Mouse (Mus musculus): ENCODE measurements around the gene Mrpl41. TPM values are rescaled to one million over a fixed set of nuclear protein-coding genes. Genes with fewer than 3 reads are reported as not detected.

The Mrpl41 gene
- polyA plus RNA-seq, 2 experiments: 48.1 to 93.6 TPM

DNA sequence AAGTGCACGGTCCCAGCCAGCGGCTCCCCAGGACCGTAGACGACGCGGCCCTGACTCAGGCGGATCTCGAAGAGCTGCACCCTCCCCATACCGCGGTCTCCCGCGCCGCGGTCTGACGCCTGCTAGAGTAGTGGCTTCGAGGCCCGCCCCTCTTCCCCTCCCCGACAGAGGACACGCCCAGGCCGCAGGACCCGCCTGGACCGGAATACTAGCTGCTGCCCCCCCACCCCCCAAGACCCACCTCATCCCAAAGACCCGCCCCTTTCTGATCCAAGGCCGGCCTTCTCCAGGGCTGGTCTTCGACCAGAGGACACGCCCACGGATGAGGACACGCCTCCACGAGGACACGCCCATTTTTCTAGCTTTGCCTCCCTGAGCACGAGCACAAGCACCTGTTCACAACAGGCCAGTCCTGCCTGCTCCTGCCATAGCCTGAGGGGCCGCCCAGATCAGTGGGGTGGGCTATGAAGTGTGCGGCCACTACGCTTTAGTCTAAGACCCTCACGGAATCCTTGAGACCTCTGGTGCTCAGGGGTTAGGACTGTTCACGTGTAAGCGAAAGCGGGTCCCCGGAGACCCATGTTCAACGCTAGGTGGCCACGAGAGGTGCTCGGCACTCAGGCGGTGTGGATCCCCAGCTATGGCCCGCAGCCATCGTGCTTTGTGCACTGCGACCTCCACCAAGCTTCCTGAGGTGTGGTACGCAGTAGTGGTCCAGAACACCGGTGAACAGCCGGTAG is 39.7 kb downstream of the Mrpl41 start, which contains the start of gene Arrdc1:
Gene Arrdc1, minus strand, starts transcription at position 196 of the 740 bp plus-strand sequence.
- peak; percentile 89 for ATAC-seq (ENCODE audit: insufficient read depth)
- no peaks in the 10 kb centered on the region for H3K36me3 ChIP-seq (replicated peaks; ENCODE audit: control insufficient read depth, insufficient read depth, low read depth)
- peaks cover 4 to 5% of the 10 kb centered on the region in 2 experiments; a peak in 3 of 4 replicates for H3K4me1 ChIP-seq (replicated peaks; ENCODE audit: control insufficient read depth in 2 of 2, insufficient read depth in 2 of 2, low read length in 1 of 2)
- peak within 1 kb of the TSS; percentile 99 for H3K4me2 ChIP-seq (ENCODE audit: low read depth)
- H3K9ac ChIP-seq (replicated peaks): peak within 1 kb of the TSS; percentile 87
- WGBS (ENCODE audit: insufficient replicate concordance): under 1% methylated on average over 49 of the region's 49 CpGs
- TF ChIP-seq CTCF (IDR thresholded peaks at IDR 0.05; ENCODE audit: low read depth): peak; percentile 84
- TF ChIP-seq EP300 (IDR thresholded peaks at IDR 0.05; ENCODE audit: low read depth): no peak
- H3K4me3 ChIP-seq (ENCODE audit: insufficient read depth in 1 of 2, low read depth in 2 of 2, low read length in 2 of 2): peak within 1 kb of the TSS; percentile 68 to 85
- H3K27me3 ChIP-seq (ENCODE audit: control insufficient read depth, insufficient read depth, low read length): no peaks in the 10 kb centered on the region; the same call in 1 of the 2 replicates
- no peaks in the 10 kb centered on the region for H3K9me3 ChIP-seq (ENCODE audit: control insufficient read depth, low read length)
- peak; percentile 90 to 94 (median 91) for DNase-seq (ENCODE audit: low read depth in 3 of 3, low spot score in 3 of 3)
- H3K27ac ChIP-seq: peak within 1 kb of the TSS; percentile 72

- 8% methylated on average over 19 of the region's 19 CpGs for WGBS (ENCODE audit: insufficient replicate concordance)
- peak overlapping the region; percentile 99 for H3K4me2 ChIP-seq (ENCODE audit: low read depth)
- no peaks in the 10 kb centered on the region for H3K9me3 ChIP-seq (ENCODE audit: control insufficient read depth, low read length)
- ATAC-seq (ENCODE audit: insufficient read depth) (peak; percentile 70), DNase-seq (ENCODE audit: low read depth in 3 of 3, low spot score in 3 of 3) (no peak)
- H3K4me3 ChIP-seq (ENCODE audit: insufficient read depth in 1 of 2, low read depth in 2 of 2, low read length in 2 of 2): peak overlapping the region; percentile 68 to 85
- H3K36me3 ChIP-seq (replicated peaks; ENCODE audit: control insufficient read depth, insufficient read depth, low read depth): no peaks in the 10 kb centered on the region
- no peak for TF ChIP-seq EP300 (IDR thresholded peaks at IDR 0.05; ENCODE audit: low read depth)
- TF ChIP-seq CTCF (IDR thresholded peaks at IDR 0.05; ENCODE audit: low read depth): no peak
- peaks cover 4 to 5% of the 10 kb centered on the region in 2 experiments; a peak in 3 of 4 replicates for H3K4me1 ChIP-seq (replicated peaks; ENCODE audit: control insufficient read depth in 2 of 2, insufficient read depth in 2 of 2, low read length in 1 of 2)
- no peaks in the 10 kb centered on the region for H3K27me3 ChIP-seq (ENCODE audit: control insufficient read depth, insufficient read depth, low read length)
- H3K27ac ChIP-seq: peak overlapping the region; percentile 72
- H3K9ac ChIP-seq (replicated peaks): peak overlapping the region; percentile 87
Observed at GRCm38 (mm10) chr2:24934441-24934963, 40.4 kb downstream of the Mrpl41 start.

GRCm38 (mm10) chr2:24929593-24929992 is 45.3 kb downstream of the Mrpl41 start:
- Histone ChIP-seq H3K4me2 (ENCODE audit: low read depth) (no peak overlapping the region), H3K9ac (replicated peaks) (no peak overlapping the region), H3K36me3 (replicated peaks; ENCODE audit: control insufficient read depth, insufficient read depth, low read depth) (no peaks in the 10 kb centered on the region), H3K4me3 (ENCODE audit: insufficient read depth in 1 of 2, low read depth in 2 of 2, low read length in 2 of 2) (no peak overlapping the region), H3K9me3 (ENCODE audit: control insufficient read depth, low read length) (no peaks in the 10 kb centered on the region), H3K27me3 (ENCODE audit: control insufficient read depth, insufficient read depth, low read length) (no peaks in the 10 kb centered on the region), H3K27ac (no peak overlapping the region), H3K4me1 (replicated peaks; ENCODE audit: control insufficient read depth in 2 of 2, insufficient read depth in 2 of 2, low read length in 1 of 2) (peaks cover 4 to 7% of the 10 kb centered on the region in 2 experiments; a peak in 2 of 4 replicates)
- ATAC-seq (ENCODE audit: insufficient read depth) (no peak), DNase-seq (ENCODE audit: low read depth in 3 of 3, low spot score in 3 of 3) (no peak)
- WGBS (ENCODE audit: insufficient replicate concordance): 77% methylated on average over 5 of the region's 5 CpGs
- TF ChIP-seq CTCF (IDR thresholded peaks at IDR 0.05; ENCODE audit: low read depth): no peak
- no peak for TF ChIP-seq EP300 (IDR thresholded peaks at IDR 0.05; ENCODE audit: low read depth)

- Histone ChIP-seq H3K27me3 (ENCODE audit: control insufficient read depth, insufficient read depth, low read length) (no peaks in the 10 kb centered on the region), H3K36me3 (replicated peaks; ENCODE audit: control insufficient read depth, insufficient read depth, low read depth) (no peaks in the 10 kb centered on the region), H3K4me2 (ENCODE audit: low read depth) (no peak overlapping the region), H3K4me3 (ENCODE audit: insufficient read depth in 1 of 2, low read depth in 2 of 2, low read length in 2 of 2) (no peak overlapping the region), H3K27ac (no peak overlapping the region), H3K9me3 (ENCODE audit: control insufficient read depth, low read length) (no peaks in the 10 kb centered on the region), H3K4me1 (replicated peaks; ENCODE audit: control insufficient read depth in 2 of 2, insufficient read depth in 2 of 2, low read length in 1 of 2) (peaks cover 3 to 7% of the 10 kb centered on the region in 2 experiments; a peak in 2 of 4 replicates), H3K9ac (replicated peaks) (no peak overlapping the region)
- DNase-seq (ENCODE audit: low read depth in 3 of 3, low spot score in 3 of 3): no peak
- TF ChIP-seq CTCF (IDR thresholded peaks at IDR 0.05; ENCODE audit: low read depth) (no peak), EP300 (IDR thresholded peaks at IDR 0.05; ENCODE audit: low read depth) (no peak)
- 65% methylated on average over 2 of the region's 2 CpGs for WGBS (ENCODE audit: insufficient replicate concordance)
- no peak for ATAC-seq (ENCODE audit: insufficient read depth)
Observed at GRCm38 (mm10) chr2:24929119-24929518, 45.8 kb downstream of the Mrpl41 start.

- Histone ChIP-seq H3K27me3 (ENCODE audit: control insufficient read depth, insufficient read depth, low read length) (no peaks in the 10 kb centered on the region), H3K4me2 (ENCODE audit: low read depth) (no peak overlapping the region), H3K4me3 (ENCODE audit: insufficient read depth in 1 of 2, low read depth in 2 of 2, low read length in 2 of 2) (no peak overlapping the region), H3K9ac (replicated peaks) (no peak overlapping the region), H3K4me1 (replicated peaks; ENCODE audit: control insufficient read depth in 2 of 2, insufficient read depth in 2 of 2, low read length in 1 of 2) (0 out of 4 replicates have a peak, but pooled peaks cover 0 to 2% of the 10 kb centered on the region in 2 experiments), H3K36me3 (replicated peaks; ENCODE audit: control insufficient read depth, insufficient read depth, low read depth) (no peaks in the 10 kb centered on the region), H3K9me3 (ENCODE audit: control insufficient read depth, low read length) (no peaks in the 10 kb centered on the region), H3K27ac (no peak overlapping the region)
- TF ChIP-seq EP300 (IDR thresholded peaks at IDR 0.05; ENCODE audit: low read depth) (no peak), CTCF (IDR thresholded peaks at IDR 0.05; ENCODE audit: low read depth) (no peak)
- DNase-seq (ENCODE audit: low read depth in 3 of 3, low spot score in 3 of 3) (no peak), ATAC-seq (ENCODE audit: insufficient read depth) (no peak)
- WGBS (ENCODE audit: insufficient replicate concordance): 55% methylated on average over 4 of the region's 4 CpGs
Observed at GRCm38 (mm10) chr2:24927810-24928479, 47.0 kb downstream of the Mrpl41 start.
